Mouse (Mus musculus): Measurements from ENCODE around the gene Sec1. TPM values are rescaled to one million over a fixed set of nuclear protein-coding genes. Genes with fewer than 3 reads are reported as not detected.

Sec1 gene
- 0.27 and 0.42 TPM in 2 replicates for polyA plus RNA-seq (2014; fragmentation: Nextera tagmentation; extraction: Ambion mirVana)

- Histone ChIP-seq H3K4me3 (ENCODE audit: low read depth, low read length) (no peak within 1 kb of the TSS), H3K4me2 (ENCODE audit: low read depth, low read length) (no peak within 1 kb of the TSS; the same call in 1 of the 2 replicates), H3K9me3 (replicated peaks; ENCODE audit: control insufficient read depth, low read length) (no peaks in the 10 kb centered on the region), H3K36me3 (replicated peaks; ENCODE audit: control insufficient read depth, insufficient read depth, low read depth, low read length) (no peaks in the 10 kb centered on the region), H3K27ac (replicated peaks; ENCODE audit: low read depth, low read length) (peak within 1 kb of the TSS; percentile 49; the same call in 1 of the 2 replicates), H3K27me3 (ENCODE audit: control insufficient read depth, insufficient read depth, low read length) (peaks cover 7% of the 10 kb centered on the region), H3K4me1 (ENCODE audit: control insufficient read depth, insufficient read depth, low read length) (no peaks in the 10 kb centered on the region), H3K9ac (replicated peaks; ENCODE audit: low read length) (no peak within 1 kb of the TSS)
- 83% methylated on average over 50 of the region's 50 CpGs for WGBS
- ATAC-seq (replicated peaks; ENCODE audit: insufficient number of reproducible peaks, low FRiP score, low TSS enrichment, low read depth) (no peak), DNase-seq (ENCODE audit: low spot score) (no peak)
Observed at GRCm38 (mm10) chr7:45693921-45694591, at the start of gene Sec1. Gene Sec1, minus strand, starts transcription at chr7:45694402.

GRCm38 (mm10) chr7:45742338-45742737, 48.1 kb upstream of the Sec1 start:
- no peaks in the 10 kb centered on the region for H3K9me3 ChIP-seq (replicated peaks; ENCODE audit: control insufficient read depth, low read length)
- DNase-seq (ENCODE audit: low spot score) (no peak), ATAC-seq (replicated peaks; ENCODE audit: insufficient number of reproducible peaks, low FRiP score, low TSS enrichment, low read depth) (no peak)
- peak overlapping the region; percentile 14; the same call in 1 of the 2 replicates for H3K4me3 ChIP-seq (ENCODE audit: low read depth, low read length)
- 37% methylated on average over 19 of the region's 19 CpGs for WGBS
- peak overlapping the region; percentile 5; the same call in 1 of the 2 replicates for H3K9ac ChIP-seq (replicated peaks; ENCODE audit: low read length)
- no peaks in the 10 kb centered on the region for H3K27me3 ChIP-seq (ENCODE audit: control insufficient read depth, insufficient read depth, low read length)
- no peaks in the 10 kb centered on the region; the same call in 1 of the 2 replicates for H3K4me1 ChIP-seq (ENCODE audit: control insufficient read depth, insufficient read depth, low read length)
- H3K27ac ChIP-seq (replicated peaks; ENCODE audit: low read depth, low read length), result no peak overlapping the region
- H3K4me2 ChIP-seq (ENCODE audit: low read depth, low read length), result peak overlapping the region; percentile 33; the same call in 1 of the 2 replicates
- no peaks in the 10 kb centered on the region for H3K36me3 ChIP-seq (replicated peaks; ENCODE audit: control insufficient read depth, insufficient read depth, low read depth, low read length)

- 35% methylated on average over 11 of the region's 11 CpGs for WGBS
- no peak for DNase-seq (ENCODE audit: low spot score)
- no peak overlapping the region for H3K27ac ChIP-seq (replicated peaks; ENCODE audit: low read depth, low read length)
- no peaks in the 10 kb centered on the region for H3K27me3 ChIP-seq (ENCODE audit: control insufficient read depth, insufficient read depth, low read length)
- no peaks in the 10 kb centered on the region for H3K36me3 ChIP-seq (replicated peaks; ENCODE audit: control insufficient read depth, insufficient read depth, low read depth, low read length)
- H3K4me2 ChIP-seq (ENCODE audit: low read depth, low read length), result peak overlapping the region; percentile 33; the same call in 1 of the 2 replicates
- H3K4me1 ChIP-seq (ENCODE audit: control insufficient read depth, insufficient read depth, low read length), result no peaks in the 10 kb centered on the region; the same call in 1 of the 2 replicates
- H3K9me3 ChIP-seq (replicated peaks; ENCODE audit: control insufficient read depth, low read length), result no peaks in the 10 kb centered on the region
- H3K9ac ChIP-seq (replicated peaks; ENCODE audit: low read length), result peak overlapping the region; percentile 5; the same call in 1 of the 2 replicates
- no peak for ATAC-seq (replicated peaks; ENCODE audit: insufficient number of reproducible peaks, low FRiP score, low TSS enrichment, low read depth)
- peak overlapping the region; percentile 14; the same call in 1 of the 2 replicates for H3K4me3 ChIP-seq (ENCODE audit: low read depth, low read length)
Observed at GRCm38 (mm10) chr7:45741777-45742176, 47.6 kb upstream of the Sec1 start.

GRCm38 (mm10) chr7:45741308-45741707, 47.1 kb upstream of the Sec1 start:
- no peak for ATAC-seq (replicated peaks; ENCODE audit: insufficient number of reproducible peaks, low FRiP score, low TSS enrichment, low read depth)
- 81% methylated on average over 12 of the region's 12 CpGs for WGBS
- Histone ChIP-seq H3K27ac (replicated peaks; ENCODE audit: low read depth, low read length) (no peak overlapping the region), H3K27me3 (ENCODE audit: control insufficient read depth, insufficient read depth, low read length) (no peaks in the 10 kb centered on the region), H3K36me3 (replicated peaks; ENCODE audit: control insufficient read depth, insufficient read depth, low read depth, low read length) (no peaks in the 10 kb centered on the region), H3K9me3 (replicated peaks; ENCODE audit: control insufficient read depth, low read length) (no peaks in the 10 kb centered on the region), H3K4me1 (ENCODE audit: control insufficient read depth, insufficient read depth, low read length) (no peaks in the 10 kb centered on the region; the same call in 1 of the 2 replicates), H3K9ac (replicated peaks; ENCODE audit: low read length) (no peak overlapping the region), H3K4me3 (ENCODE audit: low read depth, low read length) (no peak overlapping the region), H3K4me2 (ENCODE audit: low read depth, low read length) (no peak overlapping the region)
- DNase-seq (ENCODE audit: low spot score), result no peak

GRCm38 (mm10) chr7:45739820-45740219, 45.6 kb upstream of the Sec1 start:
- no peak overlapping the region for H3K4me2 ChIP-seq (ENCODE audit: low read depth, low read length)
- H3K27ac ChIP-seq (replicated peaks; ENCODE audit: low read depth, low read length), result no peak overlapping the region
- 69% methylated on average over 9 of the region's 10 CpGs for WGBS
- no peak overlapping the region for H3K9ac ChIP-seq (replicated peaks; ENCODE audit: low read length)
- no peaks in the 10 kb centered on the region for H3K27me3 ChIP-seq (ENCODE audit: control insufficient read depth, insufficient read depth, low read length)
- DNase-seq (ENCODE audit: low spot score) (no peak), ATAC-seq (replicated peaks; ENCODE audit: insufficient number of reproducible peaks, low FRiP score, low TSS enrichment, low read depth) (no peak)
- H3K4me1 ChIP-seq (ENCODE audit: control insufficient read depth, insufficient read depth, low read length), result no peaks in the 10 kb centered on the region; the same call in 1 of the 2 replicates
- no peaks in the 10 kb centered on the region for H3K36me3 ChIP-seq (replicated peaks; ENCODE audit: control insufficient read depth, insufficient read depth, low read depth, low read length)
- H3K4me3 ChIP-seq (ENCODE audit: low read depth, low read length), result no peak overlapping the region
- no peaks in the 10 kb centered on the region for H3K9me3 ChIP-seq (replicated peaks; ENCODE audit: control insufficient read depth, low read length)

GRCm38 (mm10) chr7:45739162-45739763, 45.1 kb upstream of the Sec1 start:
- 9% methylated on average over 9 of the region's 9 CpGs for WGBS
- Histone ChIP-seq H3K4me1 (ENCODE audit: control insufficient read depth, insufficient read depth, low read length) (no peaks in the 10 kb centered on the region; the same call in 1 of the 2 replicates), H3K36me3 (replicated peaks; ENCODE audit: control insufficient read depth, insufficient read depth, low read depth, low read length) (no peaks in the 10 kb centered on the region), H3K9me3 (replicated peaks; ENCODE audit: control insufficient read depth, low read length) (no peaks in the 10 kb centered on the region), H3K4me2 (ENCODE audit: low read depth, low read length) (no peak overlapping the region), H3K27me3 (ENCODE audit: control insufficient read depth, insufficient read depth, low read length) (no peaks in the 10 kb centered on the region), H3K4me3 (ENCODE audit: low read depth, low read length) (no peak overlapping the region), H3K9ac (replicated peaks; ENCODE audit: low read length) (no peak overlapping the region), H3K27ac (replicated peaks; ENCODE audit: low read depth, low read length) (no peak overlapping the region)
- ATAC-seq (replicated peaks; ENCODE audit: insufficient number of reproducible peaks, low FRiP score, low TSS enrichment, low read depth) (peak; percentile 83; the same call in 1 of the 2 replicates), DNase-seq (ENCODE audit: low spot score) (peak; percentile 89)

GRCm38 (mm10) chr7:45733477-45733876, 39.3 kb upstream of the Sec1 start:
- no peaks in the 10 kb centered on the region for H3K36me3 ChIP-seq (replicated peaks; ENCODE audit: control insufficient read depth, insufficient read depth, low read depth, low read length)
- H3K9me3 ChIP-seq (replicated peaks; ENCODE audit: control insufficient read depth, low read length), result no peaks in the 10 kb centered on the region
- H3K27me3 ChIP-seq (ENCODE audit: control insufficient read depth, insufficient read depth, low read length), result no peaks in the 10 kb centered on the region
- DNase-seq (ENCODE audit: low spot score) (no peak), ATAC-seq (replicated peaks; ENCODE audit: insufficient number of reproducible peaks, low FRiP score, low TSS enrichment, low read depth) (no peak)
- no peak overlapping the region for H3K9ac ChIP-seq (replicated peaks; ENCODE audit: low read length)
- WGBS, result 89% methylated on average over 5 of the region's 5 CpGs
- H3K4me3 ChIP-seq (ENCODE audit: low read depth, low read length), result no peak overlapping the region
- no peak overlapping the region for H3K4me2 ChIP-seq (ENCODE audit: low read depth, low read length)
- H3K4me1 ChIP-seq (ENCODE audit: control insufficient read depth, insufficient read depth, low read length), result peaks cover 4% of the 10 kb centered on the region; the same call in 1 of the 2 replicates
- H3K27ac ChIP-seq (replicated peaks; ENCODE audit: low read depth, low read length), result no peak overlapping the region

All from embryonic facial prominence, embryonic 11.5 days (tissue).